Mouse (Mus musculus) ES-E14 (cell line): ENCODE measurements around the gene Os9. TPM values are rescaled to one million over a fixed set of nuclear protein-coding genes. Genes with fewer than 3 reads are reported as not detected.
"Not testable (repeated sequence)": the region's sequence is repeated elsewhere in the genome, so short reads cannot be mapped to it uniquely, and the experiment has no call there.

Experiments used
- DNase-seq: peaks from one replicate; pipeline ENCODE4 v3.0.0-alpha.2; 2013; ENCODE audit warnings: low read depth, low spot score
- H3K27ac ChIP-seq: 2 replicates; pipeline ENCODE4 v1.5.1; 2012; ENCODE audit warnings: low read depth, mild to moderate bottlenecking, low read length, moderate library complexity, mixed read lengths; ENCODE audit not compliant: poor library complexity, insufficient read depth, severe bottlenecking
- H3K36me3 ChIP-seq: 2 replicates; pipeline ENCODE4 v1.6.1; 2012; ENCODE audit warnings: mild to moderate bottlenecking, low read length, moderate library complexity, mixed read lengths; ENCODE audit not compliant: control insufficient read depth, poor library complexity, insufficient read depth, severe bottlenecking
- H3K4me1 ChIP-seq, 2 experiments: fragments of 150-350 bp in 1 of 2; sonication (generic) in 1 of 2; 2 replicates each; pipeline ENCODE4 v1.6.1; 2012; ENCODE audit warnings: low read length in 2 of 2, mild to moderate bottlenecking in 1 of 2, mixed read lengths in 1 of 2; ENCODE audit not compliant: control insufficient read depth in 2 of 2, insufficient read depth in 2 of 2, poor library complexity in 1 of 2
- H3K4me3 ChIP-seq, 2 experiments: fragments of 150-350 bp in 1 of 2; sonication (generic) in 1 of 2; 2 replicates each; pipeline ENCODE4 v1.5.1; 2012; ENCODE audit warnings: low read length in 2 of 2, low read depth in 1 of 2, mild to moderate bottlenecking in 1 of 2, mixed read lengths in 1 of 2; ENCODE audit not compliant: insufficient read depth in 1 of 2, poor library complexity in 1 of 2, severe bottlenecking in 1 of 2
- H3K9ac ChIP-seq: 2 replicates; pipeline ENCODE4 v1.6.1; 2012; ENCODE audit warnings: low read depth, mild to moderate bottlenecking, low read length, mixed read lengths; ENCODE audit not compliant: poor library complexity, insufficient read depth, severe bottlenecking
- H3K9me3 ChIP-seq: fragments of 150-350 bp; sonication (generic); 2 replicates; pipeline ENCODE4 v1.6.1; 2012; ENCODE audit warnings: low read depth, mild to moderate bottlenecking, low read length; ENCODE audit not compliant: control insufficient read depth, insufficient read depth
- CHD2 ChIP-seq: IDR thresholded peaks from 2 replicates; pipeline ENCODE4 v1.6.1; 2014; ENCODE audit warnings: mild to moderate bottlenecking, low read depth, low read length, inconsistent platforms
- HCFC1 ChIP-seq: IDR thresholded peaks from 2 replicates; pipeline ENCODE4 v1.6.1; 2012; ENCODE audit warnings: low read length, inconsistent platforms, borderline replicate concordance; ENCODE audit not compliant: insufficient read depth
- MAFK ChIP-seq: IDR thresholded peaks from 2 replicates; pipeline ENCODE4 v1.6.1; 2014; ENCODE audit warnings: mild to moderate bottlenecking, low read depth, low read length, inconsistent platforms; ENCODE audit not compliant: insufficient read depth
- ZC3H11A ChIP-seq: IDR thresholded peaks from 2 replicates; pipeline ENCODE4 v1.6.1; 2012; ENCODE audit warnings: low read depth, mild to moderate bottlenecking, inconsistent platforms, low read length, borderline replicate concordance
- ZNF384 ChIP-seq: IDR thresholded peaks from 2 replicates; pipeline ENCODE4 v1.6.1; 2012; ENCODE audit warnings: low read depth, low read length, inconsistent platforms
- in situ Hi-C, 2 experiments: fragments of 600-800 bp; cut with MboI; formaldehyde crosslinking; loops; one replicate each; pipeline ENCODE4 v1.15.1; 2025; ENCODE audit warnings: low sequenced_read_pairs in 2 of 2, inconsistent platforms in 1 of 2; ENCODE audit not compliant: unreplicated experiment in 2 of 2
- total RNA-seq: library from RNA; depleted of rRNA; stranded (reverse); fragments of 300-350 nt; gene quantifications from 2 replicates; pipeline ENCODE4 v1.2.3, GENCODE M21; 2012

Os9 gene
- total RNA-seq, 1 experiment: 29.4 TPM

DNA sequence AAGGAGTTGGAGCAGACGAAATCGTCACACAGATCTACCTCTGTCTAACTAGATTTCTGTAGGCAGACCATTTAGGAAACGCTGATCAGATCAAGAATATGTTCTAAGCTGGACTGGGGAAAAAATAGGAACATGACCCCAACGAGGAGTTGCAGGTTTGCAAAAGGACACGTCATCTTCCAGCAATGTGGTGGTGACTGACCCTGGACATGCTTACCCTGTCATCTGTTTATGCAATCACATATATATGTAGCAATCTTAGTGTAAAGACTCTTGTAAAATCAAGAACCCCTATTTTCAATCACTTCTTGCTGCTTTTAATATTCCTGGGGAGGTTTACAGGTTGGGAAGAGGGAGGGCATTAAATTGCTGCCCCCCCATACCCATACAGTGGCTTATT is 58.4 kb downstream of the Os9 start:
- H3K27ac ChIP-seq: no peak overlapping the region
- H3K4me1 ChIP-seq: peaks cover 2 to 13% of the 10 kb centered on the region in 2 experiments; a peak in 3 of 4 replicates
- H3K9ac ChIP-seq: no peak overlapping the region
- in situ Hi-C loops: no loop called here
- TF ChIP-seq ZNF384 (no peak), HCFC1 (no peak), CHD2 (no peak), ZC3H11A (no peak), MAFK (no peak)
- H3K4me3 ChIP-seq: no peak overlapping the region
- H3K9me3 ChIP-seq: no peaks in the 10 kb centered on the region
- peaks cover 30% of the 10 kb centered on the region for H3K36me3 ChIP-seq
- no peak for DNase-seq

- H3K4me3 ChIP-seq, H3K9ac ChIP-seq, H3K27ac ChIP-seq, H3K9me3 ChIP-seq, in situ Hi-C loops, DNase-seq: not testable (repeated sequence)
- Histone ChIP-seq H3K36me3 (peaks cover 30% of the 10 kb centered on the region), H3K4me1 (peaks cover 2 to 16% of the 10 kb centered on the region in 2 experiments; a peak in 3 of 4 replicates)
Measured at GRCm38 (mm10) chr10:127062101-127062500, 58.8 kb downstream of the Os9 start.

DNA sequence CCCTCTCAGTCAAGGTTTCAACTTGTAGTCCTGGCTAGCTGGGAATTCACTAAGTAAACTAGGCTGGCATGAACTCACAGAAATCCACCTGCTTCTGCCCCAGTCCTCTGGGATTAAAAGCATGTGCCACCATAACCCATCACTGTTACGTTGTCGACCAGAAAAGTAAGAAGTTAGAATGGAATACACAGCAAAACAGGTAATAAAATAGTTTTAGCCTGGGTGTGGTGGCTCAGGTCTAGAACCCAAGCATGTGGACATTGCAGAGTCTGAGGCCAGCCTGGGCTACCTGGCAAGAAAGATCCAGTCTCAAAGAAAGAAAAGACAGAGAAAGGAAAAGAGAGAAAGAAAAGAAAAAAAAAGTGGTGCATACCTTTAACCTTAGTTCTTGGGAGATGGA is 59.4 kb downstream of the Os9 start:
- H3K9me3 ChIP-seq: no peaks in the 10 kb centered on the region
- peaks cover 28% of the 10 kb centered on the region for H3K36me3 ChIP-seq
- TF ChIP-seq HCFC1 (no peak), ZC3H11A (no peak), ZNF384 (no peak), CHD2 (no peak), MAFK (no peak)
- DNase-seq: no peak
- in situ Hi-C loops: no loop called here
- no peak overlapping the region for H3K9ac ChIP-seq
- peaks cover 2 to 15% of the 10 kb centered on the region in 2 experiments; a peak in 3 of 4 replicates for H3K4me1 ChIP-seq
- H3K27ac ChIP-seq: no peak overlapping the region
- H3K4me3 ChIP-seq: no peak overlapping the region

GRCm38 (mm10) chr10:127061085-127061484 is 59.8 kb downstream of the Os9 start:
- no peak overlapping the region for H3K4me3 ChIP-seq

More at GRCm38 (mm10) chr10:127061085-127061484, 59.8 kb downstream of the Os9 start:
- in situ Hi-C loops: no loop called here
- no peak for DNase-seq
- Histone ChIP-seq H3K4me1 (peaks cover 2 to 19% of the 10 kb centered on the region in 2 experiments; a peak in 3 of 4 replicates), H3K9me3 (no peaks in the 10 kb centered on the region), H3K27ac (no peak overlapping the region), H3K9ac (no peak overlapping the region), H3K36me3 (peaks cover 30% of the 10 kb centered on the region)
- TF ChIP-seq HCFC1: no peak
- no peak for TF ChIP-seq CHD2
- TF ChIP-seq ZC3H11A: no peak
- TF ChIP-seq ZNF384: no peak
- no peak for TF ChIP-seq MAFK
